Mouse (Mus musculus) 3T3-L1 (cell line): Measurements from ENCODE around the gene March10.

ENCODE experiments used
- DNase-seq: peaks from one replicate; pipeline ENCODE4 v3.0.0-alpha.2; 2015; ENCODE audit warnings: low read depth, low spot score

March10 gene

GRCm38 (mm10) chr11:105353891-105354280, 102.6 kb downstream of the March10 start:
- no peak for DNase-seq

- DNase-seq, result peak; percentile 80
Observed at GRCm38 (mm10) chr11:105352954-105353890, 103.3 kb downstream of the March10 start.

- no peak for DNase-seq
Observed at GRCm38 (mm10) chr11:105352152-105352551, 104.4 kb downstream of the March10 start.

- no peak for DNase-seq
Observed at GRCm38 (mm10) chr11:105350643-105351042, 105.9 kb downstream of the March10 start.

- DNase-seq, result no peak
Observed at GRCm38 (mm10) chr11:105349780-105350324, 106.7 kb downstream of the March10 start.

- no peak for DNase-seq
Observed at GRCm38 (mm10) chr11:105348495-105348982, 108.0 kb downstream of the March10 start.

- peak; percentile 86 for DNase-seq
Observed at GRCm38 (mm10) chr11:105347162-105348161, 109.1 kb downstream of the March10 start.

GRCm38 (mm10) chr11:105345284-105345683, 111.3 kb downstream of the March10 start:
- peak; percentile 75 for DNase-seq

GRCm38 (mm10) chr11:105338596-105339390, 117.7 kb downstream of the March10 start:
- no peak for DNase-seq

GRCm38 (mm10) chr11:105333867-105334670, 122.5 kb downstream of the March10 start:
- no peak for DNase-seq

- peak; percentile 46 for DNase-seq
Observed at GRCm38 (mm10) chr11:105332468-105332867, 124.1 kb downstream of the March10 start.

GRCm38 (mm10) chr11:105331732-105332131, 124.8 kb downstream of the March10 start:
- DNase-seq, result no peak

GRCm38 (mm10) chr11:105331129-105331528, 125.4 kb downstream of the March10 start:
- no peak for DNase-seq

GRCm38 (mm10) chr11:105329962-105330361, 126.6 kb downstream of the March10 start:
- no peak for DNase-seq

GRCm38 (mm10) chr11:105327101-105327500, 129.4 kb downstream of the March10 start:
- no peak for DNase-seq

GRCm38 (mm10) chr11:105323530-105323929, 133.0 kb downstream of the March10 start:
- no peak for DNase-seq

- DNase-seq, result no peak
Observed at GRCm38 (mm10) chr11:105321090-105321489, 135.4 kb downstream of the March10 start.

GRCm38 (mm10) chr11:105317769-105318168, 138.8 kb downstream of the March10 start:
- DNase-seq, result no peak

GRCm38 (mm10) chr11:105316121-105316520, 140.4 kb downstream of the March10 start:
- DNase-seq, result peak; percentile 49

- peak; percentile 50 for DNase-seq
Observed at GRCm38 (mm10) chr11:105315296-105315695, 141.2 kb downstream of the March10 start.
